Mouse (Mus musculus): ENCODE data around the gene Nell2.

Nell2 gene

DNA sequence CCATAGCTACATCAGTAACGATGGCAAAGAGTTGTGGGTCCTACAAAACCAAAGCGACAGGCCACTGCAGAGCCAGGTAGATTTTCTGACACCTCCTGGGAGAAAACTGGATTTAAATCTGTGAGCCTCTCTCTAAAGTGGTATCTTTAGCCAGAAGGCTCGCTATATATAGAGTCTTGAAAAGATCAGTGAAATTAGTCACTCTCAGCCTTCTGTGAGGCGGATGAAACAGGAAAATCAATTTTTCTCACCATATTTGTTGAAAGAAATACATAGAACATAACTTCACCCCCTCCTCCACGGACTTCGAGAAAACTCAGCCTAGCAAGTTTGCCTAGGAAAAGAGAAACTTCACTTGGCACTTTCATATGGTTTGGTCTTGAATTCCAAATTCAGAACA is 54.4 kb downstream of the Nell2 start:
- no peak for DNase-seq (ENCODE audit: low read depth, low spot score)

DNA sequence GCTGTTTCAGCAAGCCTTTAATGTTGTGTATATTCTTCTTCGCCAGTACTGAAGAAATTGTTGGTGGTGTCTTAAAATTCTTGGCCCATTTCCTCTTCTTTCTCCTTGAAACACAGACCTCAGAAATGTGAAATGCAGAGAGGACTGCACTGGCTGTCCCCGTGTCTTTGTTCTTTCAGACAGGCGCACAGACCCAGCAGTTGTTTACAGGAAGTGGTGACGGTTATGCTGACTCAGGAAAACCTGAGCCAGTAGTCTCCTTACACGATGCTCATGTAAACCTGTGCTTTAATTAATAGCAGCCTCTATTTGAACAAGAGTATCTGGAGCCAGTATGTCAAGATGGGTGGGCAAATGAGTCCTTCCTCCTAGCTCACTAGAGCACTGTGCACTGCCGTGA is 61.2 kb downstream of the Nell2 start:
- DNase-seq (ENCODE audit: low read depth, low spot score), result no peak

DNA sequence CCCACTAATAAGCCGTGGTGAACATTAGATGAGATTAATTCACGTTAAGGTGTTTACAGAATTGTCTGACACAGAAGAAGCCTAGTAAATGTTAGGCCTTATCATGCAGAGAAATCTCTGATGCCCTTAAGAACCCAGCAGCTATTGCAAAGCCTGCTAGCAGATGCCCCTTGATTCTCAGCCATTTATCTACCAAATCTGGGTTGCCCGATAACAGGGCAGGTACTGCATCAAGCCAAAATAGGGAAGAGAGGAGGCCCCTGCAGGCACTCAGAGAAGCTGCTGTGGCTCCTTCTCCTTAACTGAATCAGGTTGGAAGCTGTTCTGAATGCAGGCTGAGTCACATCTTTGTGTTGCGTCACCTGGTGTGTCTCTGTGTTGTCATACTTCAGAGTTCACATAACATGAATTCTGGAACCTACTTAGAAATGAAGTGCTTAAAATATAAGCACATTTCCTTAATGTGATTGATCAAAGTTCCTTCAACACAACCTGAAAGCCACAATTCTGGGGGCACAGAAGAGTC is 68.3 kb downstream of the Nell2 start:
- DNase-seq (ENCODE audit: low read depth, low spot score), result no peak

DNA sequence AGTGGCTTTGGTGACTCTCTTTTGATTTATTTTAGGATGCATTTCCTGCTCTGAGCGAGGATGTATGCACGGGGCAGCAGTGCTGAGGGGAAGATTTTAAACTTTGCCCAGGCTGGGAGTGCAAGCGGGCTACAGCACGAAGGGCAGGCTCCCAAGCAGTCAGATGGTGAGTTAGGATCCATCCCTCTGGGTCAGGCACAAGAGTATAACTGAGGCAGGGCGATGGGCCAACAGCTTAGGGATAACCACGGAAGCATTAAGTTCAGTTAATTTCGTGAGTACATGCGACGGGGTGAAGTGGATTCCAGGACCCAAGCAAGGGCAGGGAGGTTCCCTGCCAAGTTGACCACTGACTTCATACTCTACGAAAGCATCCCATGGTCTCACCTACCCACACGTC is 83.8 kb downstream of the Nell2 start:
- no peak for DNase-seq (ENCODE audit: low read depth, low spot score)

DNA sequence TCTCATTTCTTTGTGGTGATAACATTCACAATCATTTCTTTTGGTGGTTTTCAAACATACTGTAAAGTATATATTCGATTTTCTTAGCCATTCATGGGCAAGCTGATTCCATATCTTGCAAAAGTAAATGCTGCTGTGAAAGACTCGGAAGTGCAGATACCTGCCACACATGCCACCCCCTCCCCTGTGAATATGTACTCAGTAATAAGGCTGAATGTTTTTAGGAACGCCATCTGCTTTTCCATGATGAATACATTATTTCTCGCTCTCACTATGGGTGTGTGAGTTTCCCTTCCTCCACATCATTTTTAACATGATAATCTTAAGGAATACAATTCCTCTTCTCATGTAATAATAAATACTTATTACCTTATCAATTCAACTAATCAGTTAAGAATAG is 90.6 kb downstream of the Nell2 start:
- no peak for DNase-seq (ENCODE audit: low read depth, low spot score)

- DNase-seq (ENCODE audit: low read depth, low spot score), result no peak
These were observed 92.1 kb downstream of the Nell2 start for GRCm38 (mm10) chr15:95436261-95436660.

- no peak for DNase-seq (ENCODE audit: low read depth, low spot score)
These were observed 97.1 kb downstream of the Nell2 start for GRCm38 (mm10) chr15:95431156-95431799.

GRCm38 (mm10) chr15:95430000-95430399 is 98.4 kb downstream of the Nell2 start:
- DNase-seq (ENCODE audit: low read depth, low spot score), result no peak

DNA sequence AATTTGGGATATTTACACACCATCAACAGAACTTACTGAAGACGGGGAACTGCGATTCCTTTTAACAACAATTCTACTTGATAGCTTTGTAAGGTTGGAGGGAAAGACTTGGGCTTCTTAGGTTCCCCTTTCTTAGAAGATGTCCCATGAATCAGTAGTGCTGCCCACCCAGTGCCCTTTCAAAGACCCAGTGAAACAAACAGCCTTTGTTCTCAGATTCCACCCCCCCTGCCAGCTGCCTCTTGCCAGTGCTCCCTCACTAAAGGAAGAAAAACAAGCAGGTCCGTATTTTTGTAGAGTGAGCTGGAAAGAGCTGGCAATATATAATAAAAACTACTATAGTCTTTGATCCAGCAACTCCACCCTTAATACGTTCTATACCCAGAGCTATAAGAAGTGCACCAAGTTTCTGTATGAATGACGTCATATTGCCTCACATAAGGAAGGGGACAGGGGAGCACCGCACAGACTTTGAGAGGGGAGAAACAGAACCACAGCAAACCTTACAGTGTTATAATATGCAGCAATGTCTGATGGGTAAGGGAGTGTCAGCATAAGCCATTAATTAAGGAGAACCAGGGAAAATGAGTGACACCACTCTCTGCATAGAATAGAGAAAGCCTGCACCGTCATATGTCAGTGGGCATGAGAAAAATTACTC is 100.2 kb downstream of the Nell2 start:
- DNase-seq (ENCODE audit: low read depth, low spot score), result no peak

DNA sequence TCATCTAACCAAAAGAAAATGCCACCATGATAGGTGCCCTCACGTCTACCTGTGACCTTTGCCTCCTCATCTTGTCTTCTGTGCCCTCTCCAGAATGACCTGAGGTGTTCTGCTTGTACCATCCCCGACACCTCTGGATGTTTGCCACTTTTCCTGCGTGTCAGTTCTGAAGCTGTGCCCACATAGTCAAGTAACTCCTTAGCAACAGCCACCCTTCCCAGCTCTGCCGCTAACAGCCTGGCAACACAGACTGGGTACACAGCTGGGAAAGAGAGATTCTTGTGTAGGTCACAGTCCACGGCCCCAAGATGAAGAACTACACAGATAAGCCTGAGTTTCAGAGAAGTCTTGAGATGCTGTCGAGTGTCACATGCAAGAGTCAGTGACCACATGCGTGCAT is 103.3 kb downstream of the Nell2 start:
- DNase-seq (ENCODE audit: low read depth, low spot score), result no peak

GRCm38 (mm10) chr15:95422226-95422950 is 106.0 kb downstream of the Nell2 start:
- DNase-seq (ENCODE audit: low read depth, low spot score), result no peak

GRCm38 (mm10) chr15:95418641-95419040 is 109.7 kb downstream of the Nell2 start:
- no peak for DNase-seq (ENCODE audit: low read depth, low spot score)

GRCm38 (mm10) chr15:95411949-95412741 is 116.2 kb downstream of the Nell2 start:
- DNase-seq (ENCODE audit: low read depth, low spot score), result no peak

DNA sequence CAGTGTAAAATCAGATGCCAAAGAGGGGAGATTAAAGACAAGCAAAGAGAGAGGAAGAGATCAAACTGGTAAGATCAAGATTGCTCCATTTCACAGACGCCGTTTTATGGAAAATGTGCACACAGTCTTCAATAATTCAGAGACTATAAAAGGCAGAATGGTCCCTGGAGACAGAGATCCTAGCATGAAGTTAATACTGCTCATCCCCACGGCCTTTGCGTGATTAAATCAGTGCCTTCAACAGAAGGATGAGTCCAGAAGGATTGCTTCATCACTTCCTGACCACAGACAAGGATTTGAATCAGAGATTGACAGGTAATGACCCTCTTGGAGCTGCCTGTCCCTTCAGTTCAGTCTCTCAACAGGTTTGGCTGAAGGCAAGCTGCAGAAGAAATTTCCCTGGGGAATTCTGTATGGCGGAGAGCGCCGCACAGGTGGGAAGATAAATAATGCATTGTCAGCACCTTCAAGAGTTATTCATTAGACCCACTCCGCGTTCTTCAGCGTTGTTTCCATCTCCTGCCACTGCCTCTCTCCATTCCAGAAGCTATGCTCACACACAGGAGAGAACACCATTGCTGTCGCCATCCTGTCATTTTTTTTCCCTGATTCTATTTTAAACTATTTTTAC is 118.0 kb downstream of the Nell2 start:
- DNase-seq (ENCODE audit: low read depth, low spot score), result no peak

DNA sequence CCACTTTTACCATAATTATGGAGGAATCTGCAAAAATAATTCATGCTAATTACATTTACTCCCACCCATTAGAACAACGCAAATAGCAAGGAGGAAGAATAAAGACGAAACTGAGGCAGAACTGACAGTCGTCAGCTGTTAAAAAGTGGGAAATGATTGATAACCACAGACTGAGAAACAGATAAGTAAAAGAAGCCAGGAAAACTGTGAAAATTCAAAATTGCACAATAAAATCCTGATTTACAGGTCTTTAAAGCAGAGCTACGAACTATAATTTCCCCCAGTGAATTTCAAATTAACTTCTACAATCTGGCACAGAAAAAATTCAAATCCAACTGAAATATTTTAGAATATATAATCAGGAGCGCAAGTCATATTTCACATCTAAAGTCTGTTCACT is 138.0 kb downstream of the Nell2 start:
- no peak for DNase-seq (ENCODE audit: low read depth, low spot score)

- DNase-seq (ENCODE audit: low read depth, low spot score), result no peak
These were observed 139.4 kb downstream of the Nell2 start for GRCm38 (mm10) chr15:95388950-95389349.

GRCm38 (mm10) chr15:95380859-95381258 is 147.5 kb downstream of the Nell2 start:
- DNase-seq (ENCODE audit: low read depth, low spot score), result no peak

- DNase-seq (ENCODE audit: low read depth, low spot score), result no peak
These were observed 157.5 kb downstream of the Nell2 start for GRCm38 (mm10) chr15:95370720-95371395.

GRCm38 (mm10) chr15:95368185-95368584 is 160.2 kb downstream of the Nell2 start:
- no peak for DNase-seq (ENCODE audit: low read depth, low spot score)

DNA sequence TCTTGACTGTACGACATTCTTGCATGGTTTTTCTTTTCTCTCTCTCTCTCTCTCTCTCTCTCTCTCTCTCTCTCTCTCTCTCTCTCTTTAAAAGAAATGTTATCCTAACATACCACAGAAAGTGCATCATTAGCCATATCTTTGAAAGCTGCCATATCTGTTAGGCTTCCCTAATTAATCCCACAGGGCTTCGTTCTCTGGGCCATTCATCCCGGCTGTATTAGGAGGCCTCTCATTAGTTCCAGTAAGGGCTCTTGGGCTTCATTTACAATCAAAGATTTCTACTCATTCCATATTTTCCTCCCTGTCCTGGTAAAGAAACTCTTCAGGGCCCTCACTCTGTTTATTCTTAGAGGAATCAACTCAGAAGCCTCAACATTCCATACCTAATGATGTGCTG is 161.9 kb downstream of the Nell2 start:
- no peak for DNase-seq (ENCODE audit: low read depth, low spot score)

- DNase-seq (ENCODE audit: low read depth, low spot score), result no peak
These were observed 173.6 kb downstream of the Nell2 start for GRCm38 (mm10) chr15:95354806-95355205.

All from retina, adult 2 months (tissue).